Mouse (Mus musculus): ENCODE data around the gene Izumo1r.

- no peak for TF ChIP-seq CTCF (IDR thresholded peaks at IDR 0.05; ENCODE audit: borderline replicate concordance, insufficient read depth, low read depth, low read length)
- no peak for TF ChIP-seq POLR2A (IDR thresholded peaks at IDR 0.05; ENCODE audit: borderline replicate concordance, insufficient read depth, low read length)
Measured at GRCm38 (mm10) chr9:14945919-14946318, 42.2 kb upstream of the Izumo1r start.
